Mouse (Mus musculus) liver, embryonic 14.5 days (tissue): ENCODE results near the gene Armc2.

ENCODE experiments used
- CTCF ChIP-seq: IDR thresholded peaks from 2 replicates; pipeline ENCODE4 v1.5.1; 2016; ENCODE audit warnings: antibody characterized with exemption, low read depth, control low read depth
- EP300 ChIP-seq: IDR thresholded peaks from 2 replicates; pipeline ENCODE4 v1.6.1; 2016; ENCODE audit warnings: antibody characterized with exemption, low read depth

DNA sequence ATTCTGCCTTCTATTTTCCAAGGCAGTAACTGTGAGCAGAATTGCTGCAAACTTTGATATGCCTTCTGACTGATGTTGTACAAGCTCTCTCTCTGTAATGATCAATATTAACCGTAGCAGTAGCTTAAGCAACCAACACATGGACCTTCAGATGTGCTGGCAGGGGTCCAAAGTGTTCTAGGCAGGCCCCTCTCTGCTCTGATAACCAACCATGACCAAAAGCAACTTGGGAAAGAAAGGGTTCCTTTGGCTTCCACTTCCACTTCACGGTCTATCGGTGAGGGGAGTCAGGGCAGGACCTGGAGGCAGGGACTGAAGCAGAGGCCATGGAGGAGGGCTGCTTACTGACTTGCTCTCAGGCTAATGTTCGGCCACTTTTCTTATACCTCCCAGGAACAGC lies 87.3 kb downstream of the Armc2 start:
- TF ChIP-seq CTCF (no peak), EP300 (no peak)
